Mouse (Mus musculus): Measurements from ENCODE around the gene Cradd. TPM values are rescaled to one million over a fixed set of nuclear protein-coding genes. Genes with fewer than 3 reads are reported as not detected.
A peak's percentile ranks its signal among the peaks of the same experiment; 100 is the strongest.

The Cradd gene
- polyA plus RNA-seq, 1 experiment: 0.78 TPM

DNA sequence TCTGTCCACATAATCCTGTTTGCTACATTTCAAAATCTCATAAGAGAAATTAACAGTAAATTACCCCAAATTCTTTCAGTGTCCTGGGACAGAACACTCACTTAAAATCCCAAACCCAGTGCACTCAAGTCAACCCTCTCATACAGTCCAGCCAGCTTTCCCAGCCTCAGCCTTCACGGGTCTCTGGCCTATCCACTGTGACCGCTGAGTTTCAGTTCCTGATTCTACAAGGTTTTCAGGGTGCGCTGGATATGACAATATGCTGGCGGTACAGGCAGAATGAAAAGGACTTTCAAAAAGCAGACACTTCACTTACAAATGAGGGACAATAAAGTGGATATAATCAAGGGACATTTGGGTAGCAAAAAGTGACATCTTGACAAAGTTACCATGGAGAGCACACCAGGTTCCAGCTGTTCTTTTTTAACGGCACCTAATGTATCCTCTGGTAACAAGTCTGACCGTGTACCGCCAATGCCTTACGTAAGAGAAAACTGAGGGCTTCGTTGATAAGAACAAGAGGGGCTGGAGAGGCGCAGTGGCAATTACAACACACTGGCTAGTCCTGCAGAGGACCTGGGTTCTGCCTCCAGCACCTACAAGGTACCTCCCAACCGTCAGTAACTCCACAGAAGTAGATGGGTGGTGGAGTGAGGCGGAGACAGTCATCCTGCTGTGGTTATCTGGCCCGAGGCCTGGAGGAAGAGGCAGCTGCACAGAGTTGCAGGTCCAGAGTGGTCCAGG lies 32.6 kb downstream of the Cradd start:
- H3K4me3 ChIP-seq (replicated peaks): no peak overlapping the region
- TF ChIP-seq GATA1 (IDR thresholded peaks at IDR 0.05; ENCODE audit: low read length) (no peak), TAL1 (IDR thresholded peaks at IDR 0.05; ENCODE audit: low read length) (no peak)
- H3K27me3 ChIP-seq (ENCODE audit: control insufficient read depth): no peaks in the 10 kb centered on the region
- no peaks in the 10 kb centered on the region for H3K9me3 ChIP-seq (ENCODE audit: control insufficient read depth, low read length)
- H3K36me3 ChIP-seq (ENCODE audit: control insufficient read depth): no peaks in the 10 kb centered on the region
- peaks cover 47% of the 10 kb centered on the region for H3K4me1 ChIP-seq (ENCODE audit: control insufficient read depth)

DNA sequence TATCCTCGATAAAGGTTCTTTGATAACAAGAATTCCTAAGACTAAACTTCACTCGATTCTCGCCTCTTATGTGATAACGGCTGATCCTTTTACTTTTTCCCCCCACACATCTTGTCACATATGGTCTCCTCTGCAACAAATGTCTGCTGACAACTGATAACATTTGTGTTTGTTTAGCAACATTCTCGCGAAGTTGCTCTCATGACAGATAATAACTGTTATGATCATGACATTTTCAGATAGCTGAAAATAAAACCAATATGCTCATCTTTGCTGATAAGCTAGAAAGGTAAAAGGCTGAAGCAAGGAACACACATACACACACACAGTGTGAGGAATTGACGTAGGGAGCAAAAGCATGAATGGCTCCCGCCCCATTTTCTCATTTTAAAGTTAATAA lies 34.1 kb downstream of the Cradd start:
- Histone ChIP-seq H3K4me1 (ENCODE audit: control insufficient read depth) (peaks cover 47% of the 10 kb centered on the region), H3K4me3 (replicated peaks) (peak overlapping the region; percentile 0), H3K36me3 (ENCODE audit: control insufficient read depth) (no peaks in the 10 kb centered on the region), H3K9me3 (ENCODE audit: control insufficient read depth, low read length) (no peaks in the 10 kb centered on the region), H3K27me3 (ENCODE audit: control insufficient read depth) (no peaks in the 10 kb centered on the region)
- TF ChIP-seq TAL1 (IDR thresholded peaks at IDR 0.05; ENCODE audit: low read length): peak; percentile 33; the same call in 1 of the 3 replicates
- TF ChIP-seq GATA1 (IDR thresholded peaks at IDR 0.05; ENCODE audit: low read length): no peak

DNA sequence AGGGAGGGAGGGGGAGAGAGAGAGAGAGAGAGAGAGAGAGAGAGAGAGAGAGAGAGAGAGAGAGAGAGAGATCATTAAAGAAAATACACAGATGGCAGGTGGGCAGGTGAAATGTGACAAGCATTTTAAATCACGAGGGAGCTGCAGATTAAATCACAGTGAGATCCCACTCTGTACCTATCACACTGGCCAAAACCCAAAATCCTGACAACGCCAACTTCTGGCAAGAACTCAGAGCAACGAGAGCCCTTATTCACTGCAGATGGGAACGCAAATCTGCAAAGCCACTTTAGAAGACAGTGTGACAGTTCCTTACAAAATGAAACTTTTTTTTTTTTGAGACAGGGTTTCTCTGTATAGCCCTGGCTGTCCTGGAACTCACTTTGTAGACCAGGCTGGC lies 35.7 kb downstream of the Cradd start:
- Histone ChIP-seq H3K4me3 (replicated peaks) (no peak overlapping the region), H3K4me1 (ENCODE audit: control insufficient read depth) (peaks cover 49% of the 10 kb centered on the region), H3K27me3 (ENCODE audit: control insufficient read depth) (no peaks in the 10 kb centered on the region), H3K9me3 (ENCODE audit: control insufficient read depth, low read length) (no peaks in the 10 kb centered on the region), H3K36me3 (ENCODE audit: control insufficient read depth) (no peaks in the 10 kb centered on the region)
- TF ChIP-seq GATA1 (IDR thresholded peaks at IDR 0.05; ENCODE audit: low read length): no peak

DNA sequence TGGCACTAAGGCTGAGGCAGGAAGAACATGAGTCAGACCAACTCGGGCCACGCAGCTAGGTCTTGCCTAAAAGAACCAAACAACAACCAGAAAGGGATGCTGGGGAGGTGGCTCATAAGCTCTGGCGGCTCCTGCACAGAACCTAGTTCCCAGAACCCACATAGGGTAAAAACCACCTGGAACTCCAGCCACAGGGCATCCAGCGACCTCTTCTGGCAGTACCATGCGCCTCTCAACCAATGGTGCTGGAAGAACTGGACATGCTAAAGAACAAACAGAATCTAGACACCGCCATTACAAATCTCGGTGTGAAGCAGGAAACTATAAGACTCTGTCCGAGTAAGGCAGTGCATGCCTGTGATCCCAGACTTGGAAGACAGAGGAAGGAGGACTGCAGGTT lies 36.6 kb downstream of the Cradd start:
- H3K4me1 ChIP-seq (ENCODE audit: control insufficient read depth): peaks cover 46% of the 10 kb centered on the region
- H3K4me3 ChIP-seq (replicated peaks): no peak overlapping the region
- H3K9me3 ChIP-seq (ENCODE audit: control insufficient read depth, low read length): no peaks in the 10 kb centered on the region
- H3K36me3 ChIP-seq (ENCODE audit: control insufficient read depth): no peaks in the 10 kb centered on the region
- TF ChIP-seq TAL1 (IDR thresholded peaks at IDR 0.05; ENCODE audit: low read length): no peak
- TF ChIP-seq GATA1 (IDR thresholded peaks at IDR 0.05; ENCODE audit: low read length): no peak
- H3K27me3 ChIP-seq (ENCODE audit: control insufficient read depth): no peaks in the 10 kb centered on the region

DNA sequence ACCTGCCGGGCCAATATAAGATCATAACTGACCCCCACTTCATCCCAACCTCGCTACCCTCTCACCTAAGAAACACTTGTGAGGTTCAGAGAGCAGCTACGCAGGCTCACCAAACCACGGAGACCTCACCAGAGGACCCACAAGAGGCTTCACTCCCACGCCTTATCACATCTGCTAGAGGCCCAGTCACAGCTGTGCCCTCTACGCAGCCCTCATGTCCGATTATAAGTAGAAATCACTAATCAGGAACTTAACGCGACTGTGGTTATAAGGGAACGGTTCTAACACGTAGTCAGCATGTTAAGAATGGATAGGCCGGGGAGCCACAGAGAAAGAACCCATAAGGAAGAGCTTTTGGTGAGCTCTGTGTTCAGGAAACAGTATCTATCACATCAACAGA lies 40.5 kb downstream of the Cradd start:
- Histone ChIP-seq H3K4me1 (ENCODE audit: control insufficient read depth) (peaks cover 9% of the 10 kb centered on the region), H3K9me3 (ENCODE audit: control insufficient read depth, low read length) (no peaks in the 10 kb centered on the region), H3K4me3 (replicated peaks) (no peak overlapping the region), H3K36me3 (ENCODE audit: control insufficient read depth) (no peaks in the 10 kb centered on the region), H3K27me3 (ENCODE audit: control insufficient read depth) (no peaks in the 10 kb centered on the region)
- no peak for TF ChIP-seq TAL1 (IDR thresholded peaks at IDR 0.05; ENCODE audit: low read length)
- TF ChIP-seq GATA1 (IDR thresholded peaks at IDR 0.05; ENCODE audit: low read length): no peak

DNA sequence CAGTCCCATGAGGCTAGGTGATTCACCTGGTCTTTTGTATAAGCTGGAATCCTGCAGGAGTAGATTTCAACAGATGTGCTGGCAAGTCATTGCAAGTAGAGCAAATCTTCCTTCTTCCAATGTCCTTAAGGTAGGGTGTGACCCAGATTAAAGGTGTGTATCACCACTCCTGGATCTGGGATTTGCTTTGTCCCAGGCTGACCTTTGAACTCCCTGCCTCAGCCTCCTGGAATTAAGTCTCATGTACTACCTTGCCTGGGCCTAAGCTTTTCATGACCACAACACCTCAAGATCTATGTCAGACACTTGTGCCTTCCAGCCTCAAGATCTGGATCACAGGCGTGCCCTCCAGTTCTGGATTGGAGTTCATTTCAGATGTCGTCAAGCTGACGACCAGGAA lies 41.9 kb downstream of the Cradd start:
- Histone ChIP-seq H3K36me3 (ENCODE audit: control insufficient read depth) (no peaks in the 10 kb centered on the region), H3K4me3 (replicated peaks) (no peak overlapping the region), H3K4me1 (ENCODE audit: control insufficient read depth) (peaks cover 9% of the 10 kb centered on the region), H3K9me3 (ENCODE audit: control insufficient read depth, low read length) (no peaks in the 10 kb centered on the region), H3K27me3 (ENCODE audit: control insufficient read depth) (no peaks in the 10 kb centered on the region)
- no peak for TF ChIP-seq GATA1 (IDR thresholded peaks at IDR 0.05; ENCODE audit: low read length)
- TF ChIP-seq TAL1 (IDR thresholded peaks at IDR 0.05; ENCODE audit: low read length): no peak

DNA sequence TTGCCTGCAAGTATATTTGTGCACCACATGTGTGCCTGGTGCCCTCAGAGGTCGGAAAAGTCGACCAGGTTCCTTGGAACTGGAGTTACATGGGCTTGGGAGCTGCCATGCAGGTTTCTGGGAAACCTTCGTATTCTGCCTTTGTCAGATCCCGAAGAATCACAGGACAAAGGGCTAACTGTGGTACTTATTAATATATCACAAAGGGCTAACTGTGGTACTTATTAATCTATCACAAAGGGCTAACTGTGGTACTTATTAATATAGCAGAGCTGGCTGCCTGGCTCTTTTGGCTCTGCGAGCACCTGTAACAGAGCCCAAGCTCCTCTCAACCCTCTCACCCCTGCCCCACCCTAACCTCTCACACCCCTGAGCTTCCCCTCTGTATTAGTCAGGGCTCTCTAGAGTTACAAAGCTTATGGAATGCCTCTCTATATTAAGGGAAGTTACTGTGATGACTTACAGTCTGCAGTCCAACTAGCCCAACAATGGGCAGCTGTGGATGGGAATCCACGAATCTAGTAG lies 42.4 kb downstream of the Cradd start:
- Histone ChIP-seq H3K27me3 (ENCODE audit: control insufficient read depth) (no peaks in the 10 kb centered on the region), H3K36me3 (ENCODE audit: control insufficient read depth) (no peaks in the 10 kb centered on the region), H3K4me1 (ENCODE audit: control insufficient read depth) (peaks cover 9% of the 10 kb centered on the region), H3K9me3 (ENCODE audit: control insufficient read depth, low read length) (no peaks in the 10 kb centered on the region), H3K4me3 (replicated peaks) (no peak overlapping the region)
- TF ChIP-seq GATA1 (IDR thresholded peaks at IDR 0.05; ENCODE audit: low read length) (no peak), TAL1 (IDR thresholded peaks at IDR 0.05; ENCODE audit: low read length) (no peak)

DNA sequence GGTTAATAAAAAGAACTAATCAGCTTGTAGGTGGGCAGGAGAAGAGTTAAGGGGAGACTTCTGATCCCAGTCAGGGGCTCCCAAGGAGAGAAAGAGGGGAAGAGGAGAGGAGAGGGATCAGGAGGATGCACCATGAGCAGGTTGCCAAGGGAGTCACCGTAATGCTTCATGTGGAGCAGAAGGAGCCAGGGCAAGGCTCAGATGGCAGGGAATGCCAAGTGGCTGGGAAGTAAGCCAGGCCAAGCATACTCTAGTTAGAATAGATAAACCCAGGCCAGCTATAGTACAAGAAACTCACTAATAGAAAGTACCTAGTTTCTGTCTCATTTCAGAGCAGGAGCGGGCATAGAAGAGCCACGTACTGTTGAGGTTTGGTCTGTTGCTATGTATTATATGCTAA lies 43.6 kb downstream of the Cradd start:
- Histone ChIP-seq H3K4me1 (ENCODE audit: control insufficient read depth) (peaks cover 9% of the 10 kb centered on the region), H3K4me3 (replicated peaks) (no peak overlapping the region), H3K9me3 (ENCODE audit: control insufficient read depth, low read length) (no peaks in the 10 kb centered on the region), H3K36me3 (ENCODE audit: control insufficient read depth) (no peaks in the 10 kb centered on the region), H3K27me3 (ENCODE audit: control insufficient read depth) (no peaks in the 10 kb centered on the region)
- TF ChIP-seq TAL1 (IDR thresholded peaks at IDR 0.05; ENCODE audit: low read length) (no peak), GATA1 (IDR thresholded peaks at IDR 0.05; ENCODE audit: low read length) (no peak)

DNA sequence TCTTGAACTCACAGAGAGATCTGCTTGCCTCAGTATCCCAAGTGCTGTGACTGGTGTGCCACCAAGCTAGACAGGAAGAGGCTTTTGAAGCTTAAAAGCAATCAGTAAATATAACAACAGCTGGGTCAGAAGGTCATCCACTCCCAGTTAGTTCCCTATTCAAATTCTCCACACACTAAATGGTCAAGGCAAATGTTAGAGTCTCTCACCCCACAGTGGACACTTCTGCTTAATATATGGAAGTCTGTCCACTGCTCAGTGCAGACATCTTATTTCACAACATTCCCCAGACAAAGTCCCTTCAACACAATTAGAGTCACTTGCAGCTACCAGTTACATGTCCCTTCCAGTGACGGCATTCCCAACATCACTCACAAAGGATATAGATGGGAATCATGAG lies 44.5 kb downstream of the Cradd start:
- H3K4me3 ChIP-seq (replicated peaks): no peak overlapping the region
- no peaks in the 10 kb centered on the region for H3K36me3 ChIP-seq (ENCODE audit: control insufficient read depth)
- H3K9me3 ChIP-seq (ENCODE audit: control insufficient read depth, low read length): no peaks in the 10 kb centered on the region
- H3K27me3 ChIP-seq (ENCODE audit: control insufficient read depth): no peaks in the 10 kb centered on the region
- TF ChIP-seq GATA1 (IDR thresholded peaks at IDR 0.05; ENCODE audit: low read length): no peak
- TF ChIP-seq TAL1 (IDR thresholded peaks at IDR 0.05; ENCODE audit: low read length): no peak
- peaks cover 9% of the 10 kb centered on the region for H3K4me1 ChIP-seq (ENCODE audit: control insufficient read depth)
